Mouse (Mus musculus): ENCODE data around the gene Kalrn.
A peak's percentile ranks its signal among the peaks of the same experiment; 100 is the strongest.

The Kalrn gene

GRCm38 (mm10) chr16:34573151-34573802 lies at the start of gene Kalrn:
Gene Kalrn, minus strand, starts transcription at chr16:34573532.
- DNase-seq (ENCODE audit: low spot score in 2 of 2), result peak in 1 of 2 experiments; percentile 83

GRCm38 (mm10) chr16:34614021-34614420 lies 40.7 kb upstream of the Kalrn start:
- DNase-seq (ENCODE audit: low spot score in 2 of 2), result no peak

GRCm38 (mm10) chr16:34610137-34610536 lies 36.8 kb upstream of the Kalrn start:
- no peak for DNase-seq (ENCODE audit: low spot score in 2 of 2)

GRCm38 (mm10) chr16:34605679-34606078 lies 32.3 kb upstream of the Kalrn start:
- no peak for DNase-seq (ENCODE audit: low spot score in 2 of 2)

- DNase-seq (ENCODE audit: low spot score in 2 of 2), result no peak
These were observed 30.5 kb upstream of the Kalrn start for GRCm38 (mm10) chr16:34603854-34604253.

GRCm38 (mm10) chr16:34603076-34603475 lies 29.7 kb upstream of the Kalrn start:
- DNase-seq (ENCODE audit: low spot score in 2 of 2), result no peak

- DNase-seq (ENCODE audit: low spot score in 2 of 2), result no peak
These were observed 28.6 kb upstream of the Kalrn start for GRCm38 (mm10) chr16:34601954-34602353.

GRCm38 (mm10) chr16:34595294-34595693 lies 22.0 kb upstream of the Kalrn start:
- DNase-seq (ENCODE audit: low spot score in 2 of 2), result no peak

GRCm38 (mm10) chr16:34594597-34595262 lies 21.4 kb upstream of the Kalrn start:
- no peak for DNase-seq (ENCODE audit: low spot score in 2 of 2)

- no peak for DNase-seq (ENCODE audit: low spot score in 2 of 2)
These were observed 19.4 kb upstream of the Kalrn start for GRCm38 (mm10) chr16:34592696-34593095.

GRCm38 (mm10) chr16:34591934-34592333 lies 18.6 kb upstream of the Kalrn start:
- DNase-seq (ENCODE audit: low spot score in 2 of 2), result no peak

GRCm38 (mm10) chr16:34579671-34580326 lies 6.5 kb upstream of the Kalrn start:
- DNase-seq (ENCODE audit: low spot score in 2 of 2), result no peak

- peak in 1 of 2 experiments; percentile 29 for DNase-seq (ENCODE audit: low spot score in 2 of 2)
These were observed 642 bp upstream of the Kalrn start for GRCm38 (mm10) chr16:34573856-34574491.

GRCm38 (mm10) chr16:34572406-34573150 lies 754 bp downstream of the Kalrn start:
- peak in 1 of 2 experiments; percentile 30 for DNase-seq (ENCODE audit: low spot score in 2 of 2)

- DNase-seq (ENCODE audit: low spot score in 2 of 2), result no peak
These were observed 1.4 kb downstream of the Kalrn start for GRCm38 (mm10) chr16:34571931-34572405.

GRCm38 (mm10) chr16:34569897-34570296 lies 3.4 kb downstream of the Kalrn start:
- no peak for DNase-seq (ENCODE audit: low spot score in 2 of 2)

GRCm38 (mm10) chr16:34568831-34569230 lies 4.5 kb downstream of the Kalrn start:
- peak in 1 of 2 experiments; percentile 46 for DNase-seq (ENCODE audit: low spot score in 2 of 2)

- DNase-seq (ENCODE audit: low spot score in 2 of 2), result peak in 1 of 2 experiments; percentile 47
These were observed 9.6 kb downstream of the Kalrn start for GRCm38 (mm10) chr16:34563593-34564280.

- DNase-seq (ENCODE audit: low spot score in 2 of 2), result no peak
These were observed 11.6 kb downstream of the Kalrn start for GRCm38 (mm10) chr16:34561734-34562135.

- peak in 1 of 2 experiments; percentile 62 for DNase-seq (ENCODE audit: low spot score in 2 of 2)
These were observed 12.5 kb downstream of the Kalrn start for GRCm38 (mm10) chr16:34560814-34561213.

GRCm38 (mm10) chr16:34560411-34560810 lies 12.9 kb downstream of the Kalrn start:
- DNase-seq (ENCODE audit: low spot score in 2 of 2), result no peak
